Mouse (Mus musculus) hindbrain, embryonic 12.5 days (tissue): ENCODE measurements around the gene Kat2b. TPM values are rescaled to one million over a fixed set of nuclear protein-coding genes. Genes with fewer than 3 reads are reported as not detected.
A peak's percentile ranks its signal among the peaks of the same experiment; 100 is the strongest.

Source experiments
- ATAC-seq: fragments of 200-750 bp; cut with Nextera tagmentation; 2 replicates; pipeline ENCODE4 v1.8.0; 2017; ENCODE audit warnings: moderate TSS enrichment; ENCODE audit not compliant: low FRiP score
- H3K27ac ChIP-seq: fragments of 300-500 bp; sonication (generic); 2 replicates; pipeline ENCODE4 v1.5.1; 2016; ENCODE audit warnings: mild to moderate bottlenecking
- H3K27me3 ChIP-seq: fragments of 300-500 bp; sonication (generic); 2 replicates; pipeline ENCODE4 v1.6.1; 2016; ENCODE audit warnings: mild to moderate bottlenecking
- H3K36me3 ChIP-seq: fragments of 300-500 bp; sonication (generic); 2 replicates; pipeline ENCODE4 v1.6.1; 2016; ENCODE audit warnings: mild to moderate bottlenecking
- H3K4me1 ChIP-seq: fragments of 300-500 bp; sonication (generic); 2 replicates; pipeline ENCODE4 v1.6.1; 2016
- H3K4me2 ChIP-seq: fragments of 300-500 bp; sonication (generic); replicated peaks from 2 replicates; pipeline ENCODE4 v1.6.1; 2016; ENCODE audit warnings: mild to moderate bottlenecking
- H3K4me3 ChIP-seq: fragments of 300-500 bp; sonication (generic); 2 replicates; pipeline ENCODE4 v1.5.1; 2016; ENCODE audit warnings: mild to moderate bottlenecking
- H3K9ac ChIP-seq: fragments of 300-500 bp; sonication (generic); 2 replicates; pipeline ENCODE4 v1.6.1; 2016; ENCODE audit warnings: mild to moderate bottlenecking, moderate library complexity
- H3K9me3 ChIP-seq: fragments of 300-500 bp; sonication (generic); replicated peaks from 2 replicates; pipeline ENCODE4 v1.6.1; 2016; ENCODE audit warnings: mild to moderate bottlenecking
- WGBS: fragments of 180-500 bp; shearing (Covaris S2); methylation state at CpG from one replicate; pipeline ENCODE4 v1.1.7; 2016; 5-methylcytosine and 5-hydroxymethylcytosine counted together
- polyA plus RNA-seq: library from polyadenylated mRNA; unstranded; fragments of >200 nt; fragmentation: Nextera tagmentation; extraction: Ambion mirVana; gene quantifications from 2 replicates; pipeline ENCODE4 v1.2.1, GENCODE M21; 2016

The Kat2b gene
- polyA plus RNA-seq, 1 experiment from 2014 or later = 5.3 TPM

DNA sequence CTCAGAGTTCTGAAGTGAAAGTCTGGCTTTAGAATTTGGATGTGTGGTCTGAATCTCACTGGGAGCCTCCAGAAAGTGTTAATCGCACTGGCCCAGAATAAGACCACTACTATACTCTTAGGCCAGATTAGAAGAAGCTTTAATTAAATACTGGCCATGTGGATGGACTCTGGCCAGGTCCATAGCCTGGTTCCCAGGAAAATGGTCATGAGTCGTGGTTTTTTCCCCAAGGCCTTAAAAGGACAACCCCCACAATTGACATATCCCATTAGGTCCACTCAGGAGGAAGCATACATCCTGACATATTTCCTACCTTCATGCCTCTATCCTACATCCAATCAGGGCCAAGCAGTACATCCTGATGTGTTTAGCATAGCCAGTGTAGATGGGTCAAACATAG, 10.5 kb downstream of the Kat2b start:
- 87% methylated on average over 2 of the region's 2 CpGs for WGBS
- H3K4me3 ChIP-seq = no peak overlapping the region
- ATAC-seq = no peak

DNA sequence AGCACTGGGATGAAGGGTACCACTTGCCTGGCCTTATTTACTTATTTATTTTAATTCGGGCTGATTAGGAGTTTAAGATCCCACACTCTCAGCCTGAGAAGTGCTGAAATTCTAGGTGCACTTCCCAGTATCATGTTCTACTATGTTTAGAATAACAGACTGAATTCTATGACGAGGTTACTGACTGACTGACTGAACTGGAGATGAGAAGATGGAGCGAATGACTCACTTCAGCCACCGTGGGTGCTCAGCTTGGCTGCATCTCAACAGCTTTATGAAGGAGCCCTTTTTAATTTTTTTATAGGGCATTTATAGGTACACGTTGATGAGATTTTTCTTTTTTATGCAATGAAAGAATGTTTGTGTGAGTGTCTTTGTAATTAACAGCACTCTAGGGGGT, 11.1 kb downstream of the Kat2b start:
- no peak overlapping the region for H3K4me2 ChIP-seq
- H3K9me3 ChIP-seq = no peaks in the 10 kb centered on the region
- 90% methylated on average over 5 of the region's 5 CpGs for WGBS
- peaks cover 5% of the 10 kb centered on the region; the same call in 1 of the 2 replicates for H3K4me1 ChIP-seq
- H3K9ac ChIP-seq = no peak overlapping the region
- H3K4me3 ChIP-seq = no peak overlapping the region
- ATAC-seq = no peak
- no peaks in the 10 kb centered on the region for H3K36me3 ChIP-seq
- H3K27ac ChIP-seq = no peak overlapping the region
- no peaks in the 10 kb centered on the region for H3K27me3 ChIP-seq

More for the DNA sequence above, 10.5 kb downstream of the Kat2b start:
- no peak overlapping the region for H3K27ac ChIP-seq
- no peaks in the 10 kb centered on the region for H3K36me3 ChIP-seq
- no peaks in the 10 kb centered on the region for H3K9me3 ChIP-seq
- H3K27me3 ChIP-seq = no peaks in the 10 kb centered on the region
- H3K9ac ChIP-seq = no peak overlapping the region
- H3K4me2 ChIP-seq = no peak overlapping the region
- H3K4me1 ChIP-seq = peaks cover 5% of the 10 kb centered on the region; the same call in 1 of the 2 replicates

DNA sequence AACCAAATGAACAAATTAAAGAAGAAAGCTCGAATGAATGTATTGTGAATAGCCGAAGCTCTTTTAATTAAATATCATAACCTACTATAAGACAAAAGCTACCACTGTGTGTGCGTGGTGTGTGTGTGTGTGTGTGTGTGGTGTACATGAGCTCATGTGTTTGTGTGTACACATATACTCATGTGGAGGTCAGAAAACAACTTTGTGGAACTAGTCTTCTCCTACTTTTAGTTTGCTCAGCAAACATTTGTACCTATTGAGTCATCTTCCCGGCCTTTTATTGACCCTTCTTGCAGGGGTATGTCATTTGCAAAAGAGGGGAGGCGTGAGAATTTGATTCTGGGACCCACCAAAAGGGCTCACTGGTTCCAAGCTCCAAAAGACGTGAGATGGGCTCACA, 11.6 kb downstream of the Kat2b start:
- H3K4me3 ChIP-seq = no peak overlapping the region
- H3K9ac ChIP-seq = no peak overlapping the region
- H3K36me3 ChIP-seq = no peaks in the 10 kb centered on the region
- H3K4me1 ChIP-seq = peaks cover 5% of the 10 kb centered on the region; the same call in 1 of the 2 replicates
- H3K4me2 ChIP-seq = no peak overlapping the region
- no peaks in the 10 kb centered on the region for H3K27me3 ChIP-seq
- 84% methylated on average over 6 of the region's 6 CpGs for WGBS
- no peaks in the 10 kb centered on the region for H3K9me3 ChIP-seq
- no peak for ATAC-seq
- no peak overlapping the region for H3K27ac ChIP-seq

DNA sequence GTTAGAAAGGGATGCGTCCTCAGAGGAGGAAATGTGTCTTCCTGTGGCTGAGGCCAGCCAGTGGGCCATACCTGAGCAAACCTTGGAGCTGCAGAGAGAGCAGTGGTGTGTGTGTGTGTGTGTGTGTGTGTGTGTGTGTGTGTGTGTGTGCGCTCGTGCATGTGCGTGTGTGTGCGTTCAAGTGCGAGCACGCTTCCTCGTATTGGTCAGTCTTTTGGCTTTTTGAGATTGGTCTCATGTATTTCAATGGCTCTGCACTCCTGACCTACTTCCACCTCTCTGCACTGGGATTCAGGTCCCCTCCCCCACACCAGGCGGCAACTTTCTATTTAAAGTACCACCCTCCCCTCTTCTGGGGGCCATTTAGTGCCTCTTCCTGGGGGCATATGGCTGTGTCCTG, 12.1 kb downstream of the Kat2b start:
- Histone ChIP-seq H3K9ac (no peak overlapping the region), H3K4me2 (no peak overlapping the region), H3K4me1 (peaks cover 5% of the 10 kb centered on the region; the same call in 1 of the 2 replicates), H3K27ac (no peak overlapping the region), H3K36me3 (no peaks in the 10 kb centered on the region), H3K27me3 (no peaks in the 10 kb centered on the region), H3K9me3 (no peaks in the 10 kb centered on the region), H3K4me3 (no peak overlapping the region)
- no peak for ATAC-seq
- WGBS = 55% methylated on average over 9 of the region's 9 CpGs

DNA sequence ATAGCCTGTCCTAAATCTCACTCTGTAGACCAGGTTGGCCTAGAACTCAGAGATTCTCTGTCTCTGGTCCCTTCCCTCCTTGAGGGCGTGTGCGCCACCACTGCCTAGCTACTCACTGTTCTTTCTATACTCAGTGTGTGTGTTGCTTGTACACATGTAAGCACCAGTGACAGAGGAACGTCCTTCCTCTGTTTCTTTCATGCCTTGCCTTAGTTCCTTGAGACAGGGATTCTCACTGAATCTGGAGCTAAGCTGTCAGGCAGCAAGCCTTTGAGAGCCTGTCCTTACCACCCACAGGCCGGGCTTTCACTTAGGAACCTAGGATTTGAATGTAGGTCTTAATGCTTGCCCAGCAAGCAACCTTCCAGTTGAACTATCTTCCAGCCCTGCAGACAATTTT, 13.0 kb downstream of the Kat2b start:
- H3K4me1 ChIP-seq = peaks cover 5% of the 10 kb centered on the region; the same call in 1 of the 2 replicates

DNA sequence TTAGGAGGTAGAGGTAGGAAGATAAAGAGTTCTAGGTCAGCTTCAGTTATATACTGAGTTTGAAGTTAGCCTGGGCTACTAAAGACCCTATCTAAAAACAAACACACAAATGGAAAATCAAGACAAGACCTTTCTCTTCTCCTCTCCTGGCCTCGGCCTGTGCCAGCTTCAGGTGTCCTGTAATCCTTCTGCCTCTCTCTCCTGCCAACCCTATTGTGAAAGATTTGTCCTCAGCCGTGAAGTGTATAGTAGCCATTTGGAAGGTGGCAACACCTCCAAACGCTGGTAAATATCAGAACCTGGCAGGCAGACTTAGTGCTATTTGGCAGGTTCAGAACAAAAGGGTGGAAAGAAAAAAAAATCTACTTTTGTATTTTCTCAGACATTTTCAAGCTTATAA, 13.6 kb downstream of the Kat2b start:
- no peak overlapping the region for H3K9ac ChIP-seq
- no peak overlapping the region for H3K4me3 ChIP-seq

More for the DNA sequence above, 13.0 kb downstream of the Kat2b start:
- no peak overlapping the region for H3K4me2 ChIP-seq
- WGBS = 61% methylated on average over 4 of the region's 4 CpGs
- H3K9me3 ChIP-seq = no peaks in the 10 kb centered on the region
- no peak overlapping the region for H3K27ac ChIP-seq
- H3K27me3 ChIP-seq = no peaks in the 10 kb centered on the region
- no peak overlapping the region for H3K4me3 ChIP-seq
- ATAC-seq = no peak
- H3K9ac ChIP-seq = no peak overlapping the region
- no peaks in the 10 kb centered on the region for H3K36me3 ChIP-seq

DNA sequence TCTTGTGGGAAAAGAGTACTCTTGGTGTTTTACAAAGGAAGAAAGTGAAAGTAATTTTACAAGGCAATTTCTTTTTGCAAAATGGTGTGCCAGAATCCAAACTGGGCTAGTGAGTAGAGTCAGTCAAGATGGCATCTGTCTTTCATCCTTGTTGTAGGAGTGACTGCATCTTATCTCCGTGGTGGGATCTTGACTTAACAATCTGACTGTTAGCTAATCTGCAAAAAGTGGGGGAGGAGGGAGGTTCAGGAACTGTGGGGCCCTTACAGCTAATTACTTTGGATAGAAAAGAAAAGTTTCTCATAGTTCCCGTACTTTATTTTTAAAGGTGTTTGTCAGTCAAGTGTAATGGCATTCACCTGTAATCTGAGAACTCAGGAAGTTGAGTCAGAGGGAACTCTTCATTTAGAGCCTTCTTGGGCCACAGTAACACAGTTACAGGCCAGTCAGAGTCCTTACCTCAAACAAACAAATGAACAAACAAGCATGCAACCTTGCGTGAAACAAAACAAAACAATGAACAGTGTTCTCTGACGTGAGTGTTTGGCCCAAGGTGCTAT, 15.4 kb downstream of the Kat2b start:
- 65% methylated on average over 4 of the region's 4 CpGs for WGBS
- Histone ChIP-seq H3K4me2 (no peak overlapping the region), H3K36me3 (no peaks in the 10 kb centered on the region), H3K4me3 (no peak overlapping the region), H3K27ac (no peak overlapping the region), H3K4me1 (peaks cover 11% of the 10 kb centered on the region), H3K9ac (no peak overlapping the region), H3K9me3 (no peaks in the 10 kb centered on the region), H3K27me3 (no peaks in the 10 kb centered on the region)
- ATAC-seq = no peak

More for the DNA sequence above, 13.6 kb downstream of the Kat2b start:
- Histone ChIP-seq H3K4me1 (peaks cover 5% of the 10 kb centered on the region; the same call in 1 of the 2 replicates), H3K36me3 (no peaks in the 10 kb centered on the region), H3K27ac (no peak overlapping the region), H3K27me3 (no peaks in the 10 kb centered on the region), H3K4me2 (no peak overlapping the region), H3K9me3 (no peaks in the 10 kb centered on the region)
- 79% methylated on average over 3 of the region's 3 CpGs for WGBS
- no peak for ATAC-seq

DNA sequence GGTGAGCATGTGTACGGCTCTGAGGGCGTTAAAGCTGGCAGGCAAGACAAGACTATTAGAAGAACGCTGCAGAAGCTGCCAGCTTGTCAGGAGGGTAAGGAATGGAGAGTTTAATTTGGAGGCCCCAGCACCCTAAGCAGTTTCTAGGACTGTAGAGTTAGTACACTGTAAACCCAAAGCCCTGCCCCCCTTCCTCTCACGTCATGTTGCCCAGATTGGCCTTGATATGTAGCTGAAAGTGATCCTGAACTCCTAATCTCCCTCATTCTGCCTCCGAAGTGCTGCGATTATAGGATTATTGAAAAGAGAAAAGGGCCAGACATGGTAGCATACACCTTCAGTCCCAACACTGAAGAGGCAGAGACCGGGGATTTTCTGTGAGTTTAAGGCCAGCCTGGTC, 16.1 kb downstream of the Kat2b start:
- H3K4me1 ChIP-seq = peaks cover 17% of the 10 kb centered on the region
- no peak overlapping the region for H3K4me3 ChIP-seq
- H3K27ac ChIP-seq = no peak overlapping the region
- no peaks in the 10 kb centered on the region for H3K27me3 ChIP-seq
- H3K4me2 ChIP-seq = no peak overlapping the region
- no peak for ATAC-seq
- no peaks in the 10 kb centered on the region for H3K9me3 ChIP-seq
- no peak overlapping the region for H3K9ac ChIP-seq
- H3K36me3 ChIP-seq = no peaks in the 10 kb centered on the region
- WGBS = 93% methylated on average over 7 of the region's 7 CpGs

DNA sequence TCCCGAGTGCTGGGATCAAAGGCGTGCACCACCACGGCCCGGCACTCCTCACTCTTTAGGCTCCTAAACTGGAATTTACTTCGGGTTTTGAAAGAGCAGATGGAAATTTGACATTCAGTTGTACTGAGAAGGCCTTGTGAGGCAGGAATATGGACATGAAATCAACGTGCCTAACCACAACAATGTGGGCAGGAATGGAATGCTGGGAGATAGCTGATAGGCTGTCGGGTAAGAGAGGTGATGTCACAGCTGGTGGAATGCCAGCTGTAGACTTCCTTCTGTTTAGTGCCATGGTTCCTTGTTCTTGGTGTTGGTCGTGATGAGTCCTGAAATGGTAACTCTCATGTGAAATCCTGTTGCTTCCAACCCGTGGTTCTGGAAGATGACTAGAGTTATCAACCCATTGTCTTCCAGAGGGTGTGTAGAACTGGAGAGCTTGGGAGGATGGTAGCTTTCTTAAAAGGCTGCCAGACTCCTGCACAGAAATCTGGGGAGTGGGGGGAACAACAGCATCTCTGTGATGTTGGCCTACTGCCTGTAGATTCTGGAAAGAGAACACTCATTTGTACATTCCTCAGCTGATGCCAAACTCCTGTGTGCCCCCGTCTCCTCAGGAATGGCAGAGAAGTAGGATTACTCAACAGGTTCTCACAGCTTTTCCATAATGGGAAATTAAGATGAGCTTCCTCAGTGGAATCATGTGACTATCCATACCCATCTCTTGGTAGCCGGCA, 17.4 kb downstream of the Kat2b start:
- 90% methylated on average over 11 of the region's 11 CpGs for WGBS
- no peak for ATAC-seq

DNA sequence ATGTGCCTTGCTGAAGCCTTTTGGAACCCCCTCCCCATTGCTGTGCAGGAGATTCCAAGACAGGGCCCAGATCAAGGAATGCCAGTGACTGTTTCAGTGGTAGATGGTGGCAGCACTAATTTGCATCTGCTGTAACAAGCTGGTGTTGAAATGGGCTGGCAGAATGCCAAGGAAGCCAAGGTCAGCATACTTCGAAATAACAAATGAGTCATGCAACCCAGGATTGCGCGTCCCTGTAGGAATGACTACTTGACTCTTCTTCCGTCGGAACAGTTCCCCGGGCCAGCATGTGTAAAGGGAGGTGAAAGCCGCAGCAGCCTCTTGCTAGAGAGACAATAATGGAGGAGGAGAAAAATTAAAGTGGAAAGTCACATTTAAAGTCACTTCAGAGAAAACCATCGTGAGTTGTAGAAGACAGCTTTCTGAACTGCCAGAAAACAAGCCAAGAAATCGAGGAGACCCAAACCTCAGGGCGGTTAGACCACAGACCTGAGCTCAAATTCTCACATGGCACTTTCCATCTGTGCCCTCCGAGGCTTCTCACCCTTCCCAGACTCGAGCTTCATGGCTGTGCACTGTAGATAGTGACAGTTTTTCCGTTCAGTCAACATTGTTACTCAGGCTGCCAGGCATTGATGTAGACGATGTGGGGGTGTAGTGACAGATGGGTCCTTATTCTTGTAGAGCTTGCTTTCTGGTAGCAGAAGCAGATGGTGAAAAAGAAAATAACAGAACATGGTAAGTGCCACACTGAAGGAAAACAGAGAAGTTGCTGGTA, 20.6 kb downstream of the Kat2b start:
- Histone ChIP-seq H3K4me1 (peaks cover 14% of the 10 kb centered on the region), H3K9me3 (no peaks in the 10 kb centered on the region), H3K4me2 (no peak overlapping the region), H3K27ac (peak overlapping the region; percentile 8; the same call in 1 of the 2 replicates), H3K9ac (no peak overlapping the region), H3K4me3 (no peak overlapping the region), H3K27me3 (no peaks in the 10 kb centered on the region), H3K36me3 (no peaks in the 10 kb centered on the region)
- 51% methylated on average over 14 of the region's 14 CpGs for WGBS
- ATAC-seq = peak; percentile 78

More for the DNA sequence above, 17.4 kb downstream of the Kat2b start:
- no peak overlapping the region for H3K27ac ChIP-seq
- H3K4me2 ChIP-seq = no peak overlapping the region
- no peaks in the 10 kb centered on the region for H3K36me3 ChIP-seq
- no peaks in the 10 kb centered on the region for H3K27me3 ChIP-seq
- no peak overlapping the region for H3K4me3 ChIP-seq
- no peak overlapping the region for H3K9ac ChIP-seq
- peaks cover 14% of the 10 kb centered on the region for H3K4me1 ChIP-seq
- H3K9me3 ChIP-seq = no peaks in the 10 kb centered on the region

DNA sequence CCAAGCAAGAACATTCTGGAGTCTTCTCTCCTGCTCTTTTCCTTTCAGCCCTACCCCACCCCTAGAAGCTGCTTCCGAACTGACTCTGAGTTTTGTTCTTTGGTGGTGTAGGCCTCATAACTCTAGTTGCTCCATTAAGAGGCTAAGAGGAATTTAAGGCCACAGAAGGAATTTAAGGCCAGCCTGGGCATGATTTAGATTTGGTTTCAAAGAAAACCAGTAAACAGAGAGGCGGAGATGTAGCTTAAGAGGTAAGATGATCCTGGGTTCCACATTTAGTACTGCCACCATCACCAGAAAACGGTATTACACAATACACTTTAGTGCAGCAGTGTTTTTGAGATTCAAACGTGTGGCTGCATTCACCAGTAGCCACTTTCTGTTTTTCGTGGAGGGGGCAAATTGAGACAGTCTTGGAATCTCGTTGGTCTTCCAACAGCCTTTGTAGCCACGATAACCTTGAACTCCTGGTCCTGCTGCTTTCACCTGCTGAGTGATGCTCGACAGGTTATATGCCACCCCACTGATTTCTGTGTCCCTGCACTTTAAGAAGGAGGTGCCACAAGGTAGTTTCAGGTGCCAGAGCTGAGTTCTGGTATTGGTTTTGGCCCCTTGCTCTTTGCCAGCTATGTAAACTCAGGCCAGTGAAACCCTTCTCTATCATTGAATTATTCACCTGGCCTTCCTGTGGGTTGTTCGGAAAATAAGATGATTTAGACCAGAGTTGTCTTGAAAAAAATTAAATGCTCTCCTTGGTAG, 21.6 kb downstream of the Kat2b start:
- H3K9ac ChIP-seq = no peak overlapping the region
- 86% methylated on average over 9 of the region's 9 CpGs for WGBS
- H3K4me2 ChIP-seq = no peak overlapping the region
- H3K4me3 ChIP-seq = no peak overlapping the region
- peak overlapping the region; percentile 8; the same call in 1 of the 2 replicates for H3K27ac ChIP-seq
- no peaks in the 10 kb centered on the region for H3K9me3 ChIP-seq
- H3K4me1 ChIP-seq = peaks cover 14% of the 10 kb centered on the region
- no peaks in the 10 kb centered on the region for H3K27me3 ChIP-seq
- ATAC-seq = no peak
- H3K36me3 ChIP-seq = no peaks in the 10 kb centered on the region

DNA sequence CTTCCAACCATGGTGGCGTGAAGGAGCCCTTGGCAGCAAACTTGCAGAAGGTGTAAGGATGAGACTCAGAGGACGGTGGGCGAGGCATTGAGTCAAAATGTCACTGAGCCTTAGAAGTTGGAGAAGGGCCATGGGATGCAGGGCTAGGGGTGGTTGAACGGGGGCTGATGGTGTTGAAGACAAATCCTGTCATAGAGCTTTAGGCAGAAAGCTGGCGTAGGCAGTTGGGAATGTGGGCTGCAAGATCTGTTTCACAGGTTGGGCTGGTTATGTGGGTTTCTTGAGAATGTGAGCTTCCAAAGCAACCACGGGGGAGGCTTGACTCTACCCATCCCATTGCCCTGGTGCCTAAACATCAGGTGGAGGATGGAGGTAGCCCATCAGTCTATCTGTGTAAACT, 23.4 kb downstream of the Kat2b start:
- Histone ChIP-seq H3K4me1 (peaks cover 14% of the 10 kb centered on the region), H3K36me3 (no peaks in the 10 kb centered on the region), H3K4me3 (no peak overlapping the region), H3K4me2 (no peak overlapping the region), H3K27ac (no peak overlapping the region), H3K9ac (no peak overlapping the region), H3K9me3 (no peaks in the 10 kb centered on the region), H3K27me3 (no peaks in the 10 kb centered on the region)
- ATAC-seq = no peak
- 91% methylated on average over 6 of the region's 6 CpGs for WGBS
